ENCODE assay signal across 10 mouse cellular contexts in genomic region chr2:165349466-165349865, GRCm38 (mm10). TPM values are rescaled to one million over a fixed set of nuclear protein-coding genes. Genes with fewer than 3 reads are reported as not detected.
DNase-seq lines count a peak whose midpoint lies in the region; ATAC-seq and TF ChIP-seq lines count a peak whose summit lies in the region.
"Had no signal": no experiment of that assay in that cellular context is flagged by ENCODE, and none has a peak within 500 bp of the region (broad histone marks: within the 10 kb centered on the region; RNA-seq: fewer than 3 reads in every experiment).

No protein-coding gene starts in this region.

- H3K27me3 ChIP-seq in cerebellum, adult 2 months (ENCODE audit: control insufficient read depth, insufficient read depth, low read length): no peaks in the 10 kb centered on the region
- H3K27me3 ChIP-seq in lung, embryonic 16.5 days (ENCODE audit: control insufficient read depth, insufficient read depth, low read depth, low read length): no peaks in the 10 kb centered on the region
- H3K27me3 ChIP-seq in hindbrain, embryonic 12.5 days: no peaks in the 10 kb centered on the region
- H3K27me3 ChIP-seq in neural tube, embryonic 14.5 days (ENCODE audit: control insufficient read depth, insufficient read depth, low read length): no peaks in the 10 kb centered on the region
- H3K27me3 ChIP-seq: liver, embryonic 13.5 days had no signal

- no peak overlapping the region for H3K4me3 ChIP-seq in cerebellum, adult 2 months (replicated peaks; ENCODE audit: insufficient read depth, low read depth, low read length)
- no peak overlapping the region for H3K4me3 ChIP-seq in lung, embryonic 16.5 days (ENCODE audit: low read length)
- H3K4me3 ChIP-seq in hindbrain, embryonic 12.5 days: no peak overlapping the region
- H3K4me3 ChIP-seq in neural tube, embryonic 14.5 days (ENCODE audit: low read depth, low read length): no peak overlapping the region
- H3K4me3 ChIP-seq: liver, embryonic 13.5 days had no signal

- no peak overlapping the region for H3K27ac ChIP-seq in cerebellum, adult 2 months (ENCODE audit: insufficient read depth, low read length)
- H3K27ac ChIP-seq in lung, embryonic 16.5 days (ENCODE audit: low read length): no peak overlapping the region
- H3K27ac ChIP-seq in hindbrain, embryonic 12.5 days: no peak overlapping the region
- H3K27ac ChIP-seq in neural tube, embryonic 14.5 days (ENCODE audit: low read depth, low read length): no peak overlapping the region
- H3K27ac ChIP-seq: liver, embryonic 13.5 days had no signal

- peak; percentile 17; the same call in 1 of the 2 replicates for ATAC-seq in lung, embryonic 16.5 days (ENCODE audit: low read depth)
- ATAC-seq in hindbrain, embryonic 12.5 days (ENCODE audit: low FRiP score): peak; percentile 54; the same call in 1 of the 2 replicates
- ATAC-seq in neural tube, embryonic 14.5 days (ENCODE audit: low read depth): peak; percentile 86

- no peak overlapping the region for H3K9ac ChIP-seq in lung, embryonic 16.5 days (ENCODE audit: low read length)
- no peak overlapping the region for H3K9ac ChIP-seq in hindbrain, embryonic 12.5 days
- H3K9ac ChIP-seq in neural tube, embryonic 14.5 days (replicated peaks; ENCODE audit: low read depth, low read length): no peak overlapping the region
- H3K9ac ChIP-seq: liver, embryonic 13.5 days had no signal

- peak; percentile 50 to 55 for DNase-seq in cerebellum, adult 2 months
- no peak for DNase-seq in cerebellum, adult 11-12 months
- no peak for DNase-seq in lung, postnatal 14 days
- DNase-seq in gastrocnemius, postnatal 10 days: no peak
- DNase-seq in spleen, adult 12 weeks (ENCODE audit: low spot score): no peak
- DNase-seq: heart, adult 11 months; liver, embryonic 13.5 days had no signal

- H3K4me1 ChIP-seq in cerebellum, adult 2 months (ENCODE audit: control insufficient read depth, insufficient read depth, low read length): no peaks in the 10 kb centered on the region
- H3K4me1 ChIP-seq in lung, embryonic 16.5 days (replicated peaks; ENCODE audit: control insufficient read depth, insufficient read depth, low read length): no peaks in the 10 kb centered on the region
- H3K4me1 ChIP-seq in hindbrain, embryonic 12.5 days: no peaks in the 10 kb centered on the region
- no peaks in the 10 kb centered on the region for H3K4me1 ChIP-seq in neural tube, embryonic 14.5 days (ENCODE audit: control insufficient read depth, insufficient read depth, low read length)
- H3K4me1 ChIP-seq: liver, embryonic 13.5 days had no signal

- peaks cover 20% of the 10 kb centered on the region for H3K9me3 ChIP-seq in lung, embryonic 16.5 days (ENCODE audit: control insufficient read depth, low read length)
- H3K9me3 ChIP-seq in hindbrain, embryonic 12.5 days (replicated peaks): peaks cover 29% of the 10 kb centered on the region
- H3K9me3 ChIP-seq in neural tube, embryonic 14.5 days (ENCODE audit: control insufficient read depth, low read length): peaks cover 10% of the 10 kb centered on the region; the same call in 1 of the 2 replicates

- no peaks in the 10 kb centered on the region for H3K36me3 ChIP-seq in lung, embryonic 16.5 days (ENCODE audit: control insufficient read depth, insufficient read depth, low read length)
- H3K36me3 ChIP-seq in hindbrain, embryonic 12.5 days: peaks cover 31% of the 10 kb centered on the region
- no peaks in the 10 kb centered on the region for H3K36me3 ChIP-seq in neural tube, embryonic 14.5 days (ENCODE audit: control insufficient read depth, insufficient read depth, low read length)
- H3K36me3 ChIP-seq: liver, embryonic 13.5 days had no signal

- no peak for TF ChIP-seq POLR2A in cerebellum, adult 2 months (IDR thresholded peaks at IDR 0.05; ENCODE audit: borderline replicate concordance, insufficient read depth, low read length)

- H3K4me2 ChIP-seq in lung, embryonic 16.5 days (ENCODE audit: low read depth, low read length): no peak overlapping the region
- 0 out of 2 replicates have a peak overlapping the region, but pooled peaks have one; percentile 5 for H3K4me2 ChIP-seq in hindbrain, embryonic 12.5 days (replicated peaks)
- H3K4me2 ChIP-seq in neural tube, embryonic 14.5 days (ENCODE audit: low read depth, low read length): no peak overlapping the region
- H3K4me2 ChIP-seq: liver, embryonic 13.5 days had no signal

- WGBS in cerebellum, adult 2 months: 30% methylated on average over 8 of the region's 8 CpGs
- 19% methylated on average over 8 of the region's 8 CpGs for WGBS in lung, embryonic 16.5 days
- WGBS in hindbrain, embryonic 12.5 days: 22% methylated on average over 8 of the region's 8 CpGs
- 21% methylated on average over 8 of the region's 8 CpGs for WGBS in neural tube, embryonic 14.5 days

- peak; percentile 64 for TF ChIP-seq CTCF in cerebellum, adult 2 months (IDR thresholded peaks at IDR 0.05; ENCODE audit: borderline replicate concordance, insufficient read depth, low read depth, low read length)

RNA-seq across cellular contexts. Expression of gene Zfp663, which starts 19.1 kb away (rescaled TPM):
- not detected in 2 replicates for polyA plus RNA-seq in cerebellum, adult 2 months (2012; rRNA removed)
- 1.1 and 1.9 TPM in 2 replicates for polyA plus RNA-seq in lung, embryonic 16.5 days (2015; fragmentation: Nextera tagmentation; extraction: Ambion mirVana)
- 5.5 and 6.6 TPM in 2 replicates for polyA plus RNA-seq in hindbrain, embryonic 12.5 days (2016; fragmentation: Nextera tagmentation; extraction: Ambion mirVana)
- polyA plus RNA-seq in neural tube, embryonic 14.5 days (2014; fragmentation: Nextera tagmentation; extraction: Ambion mirVana): 6.1 and 7.0 TPM in 2 replicates
- total RNA-seq in gastrocnemius, postnatal 10 days (2021): under 1 TPM in 1 of 2 experiments, not detected in 1; 0.23 TPM

RNA-seq across cellular contexts. Expression of gene Elmo2, which starts 23.2 kb away (rescaled TPM):
- 187 and 208 TPM in 2 replicates for polyA plus RNA-seq in cerebellum, adult 2 months (2012; rRNA removed)
- polyA plus RNA-seq in lung, embryonic 16.5 days (2015; fragmentation: Nextera tagmentation; extraction: Ambion mirVana): 76.6 and 82.8 TPM in 2 replicates
- polyA plus RNA-seq in hindbrain, embryonic 12.5 days (2016; fragmentation: Nextera tagmentation; extraction: Ambion mirVana): 88.8 TPM in 2 replicates
- polyA plus RNA-seq in neural tube, embryonic 14.5 days (2014; fragmentation: Nextera tagmentation; extraction: Ambion mirVana): 98.8 and 110 TPM in 2 replicates
- 10 to 100 TPM; 20.3 to 24.3 TPM for total RNA-seq in gastrocnemius, postnatal 10 days (2021)

RNA-seq across cellular contexts. Expression of gene Zfp334, which starts 38.6 kb away (rescaled TPM):
- polyA plus RNA-seq in cerebellum, adult 2 months (2012; rRNA removed): 10.6 and 10.9 TPM in 2 replicates
- 5.9 and 6.6 TPM in 2 replicates for polyA plus RNA-seq in lung, embryonic 16.5 days (2015; fragmentation: Nextera tagmentation; extraction: Ambion mirVana)
- 20.0 and 21.1 TPM in 2 replicates for polyA plus RNA-seq in hindbrain, embryonic 12.5 days (2016; fragmentation: Nextera tagmentation; extraction: Ambion mirVana)
- 12.0 and 15.0 TPM in 2 replicates for polyA plus RNA-seq in neural tube, embryonic 14.5 days (2014; fragmentation: Nextera tagmentation; extraction: Ambion mirVana)
- 1 to 10 TPM; 2.8 to 3.9 TPM for total RNA-seq in gastrocnemius, postnatal 10 days (2021)

RNA-seq across cellular contexts. Expression of gene Ocstamp, which starts 50.7 kb away (rescaled TPM):
- polyA plus RNA-seq in cerebellum, adult 2 months (2012; rRNA removed): 0.05 TPM in 1 of 2 replicates, not detected in the other
- 0.18 TPM in 1 of 2 replicates, not detected in the other for polyA plus RNA-seq in lung, embryonic 16.5 days (2015; fragmentation: Nextera tagmentation; extraction: Ambion mirVana)
- 0.05 TPM in 1 of 2 replicates, not detected in the other for polyA plus RNA-seq in hindbrain, embryonic 12.5 days (2016; fragmentation: Nextera tagmentation; extraction: Ambion mirVana)
- polyA plus RNA-seq in neural tube, embryonic 14.5 days (2014; fragmentation: Nextera tagmentation; extraction: Ambion mirVana): not detected in 2 replicates
- total RNA-seq in gastrocnemius, postnatal 10 days (2021): 1 to 10 TPM in 1 of 2 experiments, under 1 TPM in 1; 0.14 to 1.3 TPM

Comparison
In these comparisons a context has a peak if more than half of its experiments do, and no peak if none do; other contexts are left out.
1. DNase-seq: peak in cerebellum, adult 2 months (2 of 2); none in cerebellum, adult 11-12 months (single experiment), lung, postnatal 14 days (single experiment), gastrocnemius, postnatal 10 days (single experiment) and spleen, adult 12 weeks (single experiment).
2. ATAC-seq: peak in every context shown above with its lines; median percentile 86 in neural tube, embryonic 14.5 days; 54 in hindbrain, embryonic 12.5 days; 17 in lung, embryonic 16.5 days.